Mouse (Mus musculus): ENCODE data around the gene Strap. TPM values are rescaled to one million over a fixed set of nuclear protein-coding genes. Genes with fewer than 3 reads are reported as not detected.

Strap gene
- polyA plus RNA-seq, 1 experiment, result 13.1 TPM

DNA sequence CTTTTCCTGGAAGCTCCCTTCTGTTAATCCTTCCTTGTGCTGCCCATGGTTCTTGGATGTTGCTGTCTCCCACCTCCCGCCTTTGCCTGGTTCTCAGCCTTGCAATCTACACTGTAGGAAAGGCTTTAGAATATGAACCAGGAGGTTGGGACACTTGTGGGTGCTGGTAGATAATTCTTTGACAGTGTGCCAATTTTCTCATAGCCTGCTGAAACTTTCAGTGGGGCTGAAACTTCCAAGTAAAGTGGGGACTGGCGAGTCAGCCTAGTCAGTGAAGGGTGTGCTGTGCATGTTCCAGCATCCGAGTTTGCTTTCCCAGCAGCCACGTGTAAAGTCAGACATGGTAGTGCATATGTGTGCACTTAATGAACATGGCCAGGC is 17.4 kb downstream of the Strap start:
- Histone ChIP-seq H3K36me3 (replicated peaks; ENCODE audit: low read length) (peaks cover 54% of the 10 kb centered on the region), H3K27me3 (replicated peaks) (no peaks in the 10 kb centered on the region), H3K4me1 (peaks cover 29% of the 10 kb centered on the region), H3K4me3 (replicated peaks) (no peak overlapping the region), H3K9me3 (no peaks in the 10 kb centered on the region)
- no peak for TF ChIP-seq GATA1 (IDR thresholded peaks at IDR 0.05; ENCODE audit: borderline replicate concordance, low read length)

- H3K4me1 ChIP-seq, result peaks cover 32% of the 10 kb centered on the region
- H3K36me3 ChIP-seq (replicated peaks; ENCODE audit: low read length), result peaks cover 34% of the 10 kb centered on the region
- no peaks in the 10 kb centered on the region for H3K27me3 ChIP-seq (replicated peaks)
- no peaks in the 10 kb centered on the region for H3K9me3 ChIP-seq
- TF ChIP-seq FLI1 (IDR thresholded peaks at IDR 0.05; ENCODE audit: low read length) (no peak), GATA1 (IDR thresholded peaks at IDR 0.05; ENCODE audit: borderline replicate concordance, low read length) (no peak)
- H3K4me3 ChIP-seq (replicated peaks), result peak within 1 kb of the TSS; percentile 97
Measured at GRCm38 (mm10) chr6:137754056-137754856, 19.4 kb downstream of the Strap start, which contains the start of gene Dera. Gene Dera, plus strand, starts transcription at chr6:137754546.

GRCm38 (mm10) chr6:137754857-137755232 is 20.0 kb downstream of the Strap start:
- Histone ChIP-seq H3K4me3 (replicated peaks) (peak overlapping the region; percentile 97), H3K27me3 (replicated peaks) (no peaks in the 10 kb centered on the region), H3K4me1 (peaks cover 35% of the 10 kb centered on the region), H3K9me3 (no peaks in the 10 kb centered on the region), H3K36me3 (replicated peaks; ENCODE audit: low read length) (peaks cover 32% of the 10 kb centered on the region)
- no peak for TF ChIP-seq GATA1 (IDR thresholded peaks at IDR 0.05; ENCODE audit: borderline replicate concordance, low read length)
- TF ChIP-seq FLI1 (IDR thresholded peaks at IDR 0.05; ENCODE audit: low read length), result no peak

DNA sequence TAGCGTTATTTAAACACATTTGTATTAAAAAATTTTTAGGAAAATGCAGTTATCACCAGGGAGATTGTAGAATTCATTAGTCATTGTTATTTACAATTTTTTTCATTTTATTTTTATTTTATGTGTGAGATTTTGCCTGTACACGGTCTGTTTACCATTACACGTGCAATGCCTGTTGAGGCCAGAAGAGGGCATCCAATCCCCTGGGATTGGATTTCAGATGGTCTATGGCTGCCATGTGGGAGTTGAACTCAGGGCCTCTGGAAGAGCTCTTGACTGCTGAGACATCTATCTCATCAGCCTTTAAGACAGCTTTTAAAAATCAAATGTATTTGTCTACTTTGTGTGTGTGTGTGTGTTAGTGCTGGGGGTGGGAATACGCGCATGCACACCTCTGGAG is 21.4 kb downstream of the Strap start:
- peaks cover 39% of the 10 kb centered on the region for H3K4me1 ChIP-seq
- H3K9me3 ChIP-seq, result no peaks in the 10 kb centered on the region
- no peak overlapping the region for H3K4me3 ChIP-seq (replicated peaks)
- TF ChIP-seq FLI1 (IDR thresholded peaks at IDR 0.05; ENCODE audit: low read length) (no peak), GATA1 (IDR thresholded peaks at IDR 0.05; ENCODE audit: borderline replicate concordance, low read length) (no peak)
- no peaks in the 10 kb centered on the region for H3K27me3 ChIP-seq (replicated peaks)
- H3K36me3 ChIP-seq (replicated peaks; ENCODE audit: low read length), result peaks cover 28% of the 10 kb centered on the region

DNA sequence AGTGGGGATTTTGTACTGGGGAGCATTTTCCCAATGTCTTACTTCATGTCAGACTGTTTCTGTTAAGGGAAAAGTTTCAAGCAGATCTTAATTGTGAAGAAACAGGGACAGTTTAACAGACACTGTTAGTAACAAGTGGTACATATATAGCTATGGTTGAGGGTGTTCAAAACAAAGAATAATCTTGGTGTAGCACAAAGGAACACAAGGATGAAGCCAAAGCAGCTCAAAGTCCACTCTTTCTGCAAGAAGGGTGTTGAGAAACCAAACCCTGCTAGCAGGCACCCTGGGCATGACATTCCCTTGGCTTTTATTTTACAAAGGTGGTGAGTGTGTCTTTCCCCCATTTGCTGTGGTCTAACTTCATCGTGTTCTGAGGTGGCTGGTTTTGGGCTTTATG is 23.0 kb downstream of the Strap start:
- Histone ChIP-seq H3K27me3 (replicated peaks) (no peaks in the 10 kb centered on the region), H3K4me3 (replicated peaks) (no peak overlapping the region), H3K4me1 (peaks cover 30% of the 10 kb centered on the region), H3K36me3 (replicated peaks; ENCODE audit: low read length) (peaks cover 28% of the 10 kb centered on the region), H3K9me3 (peaks cover 13% of the 10 kb centered on the region)
- TF ChIP-seq GATA1 (IDR thresholded peaks at IDR 0.05; ENCODE audit: borderline replicate concordance, low read length) (no peak), FLI1 (IDR thresholded peaks at IDR 0.05; ENCODE audit: low read length) (no peak)

DNA sequence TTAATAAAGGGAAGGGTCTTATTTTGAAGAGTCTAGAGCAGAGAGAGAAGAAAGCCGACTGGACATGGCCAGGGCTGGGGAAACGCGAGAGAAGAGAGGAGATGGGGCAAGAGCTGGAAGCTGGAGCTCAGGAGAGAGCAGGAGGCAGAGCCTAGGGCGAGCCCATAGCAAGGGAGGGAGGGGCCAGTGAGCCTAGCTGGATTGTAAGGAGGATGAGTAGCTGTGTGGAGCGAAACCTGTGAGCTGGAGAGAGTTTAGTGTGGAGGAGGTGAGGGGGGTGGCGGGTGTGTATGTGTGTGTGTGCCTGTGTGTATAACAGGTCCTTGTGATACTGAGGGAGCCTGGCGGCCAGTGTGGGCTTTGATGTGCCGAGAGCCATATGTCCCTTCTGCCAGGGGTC is 24.8 kb downstream of the Strap start:
- H3K27me3 ChIP-seq (replicated peaks), result no peaks in the 10 kb centered on the region
- peaks cover 25% of the 10 kb centered on the region; the same call in 1 of the 2 replicates for H3K4me1 ChIP-seq
- H3K9me3 ChIP-seq, result peaks cover 13% of the 10 kb centered on the region
- peaks cover 38% of the 10 kb centered on the region for H3K36me3 ChIP-seq (replicated peaks; ENCODE audit: low read length)
- TF ChIP-seq FLI1 (IDR thresholded peaks at IDR 0.05; ENCODE audit: low read length) (no peak), GATA1 (IDR thresholded peaks at IDR 0.05; ENCODE audit: borderline replicate concordance, low read length) (no peak)
- H3K4me3 ChIP-seq (replicated peaks), result no peak overlapping the region

DNA sequence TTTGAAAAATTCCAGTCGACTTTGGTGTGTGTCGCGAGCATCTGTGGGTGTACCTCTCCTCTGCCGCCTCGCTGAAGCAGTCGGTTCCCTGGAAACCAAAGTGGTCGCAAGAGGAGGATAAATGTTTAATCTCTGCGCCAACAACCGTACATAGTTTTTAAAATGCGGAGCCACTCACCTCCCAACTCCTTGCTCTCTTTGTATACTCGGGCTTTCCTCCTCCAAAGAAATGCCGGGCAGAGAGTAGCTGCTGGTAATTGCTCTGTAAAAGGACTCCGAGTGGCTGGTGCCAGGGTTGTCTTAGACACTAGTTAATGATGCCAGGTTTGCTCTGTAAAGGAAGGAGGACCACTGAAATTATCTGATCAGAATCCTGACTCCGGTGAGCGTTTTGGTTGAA is 26.1 kb downstream of the Strap start:
- Histone ChIP-seq H3K4me1 (peaks cover 19% of the 10 kb centered on the region), H3K27me3 (replicated peaks) (no peaks in the 10 kb centered on the region), H3K4me3 (replicated peaks) (no peak overlapping the region), H3K9me3 (peaks cover 13% of the 10 kb centered on the region), H3K36me3 (replicated peaks; ENCODE audit: low read length) (peaks cover 40% of the 10 kb centered on the region)
- TF ChIP-seq FLI1 (IDR thresholded peaks at IDR 0.05; ENCODE audit: low read length), result no peak
- TF ChIP-seq GATA1 (IDR thresholded peaks at IDR 0.05; ENCODE audit: borderline replicate concordance, low read length), result no peak

DNA sequence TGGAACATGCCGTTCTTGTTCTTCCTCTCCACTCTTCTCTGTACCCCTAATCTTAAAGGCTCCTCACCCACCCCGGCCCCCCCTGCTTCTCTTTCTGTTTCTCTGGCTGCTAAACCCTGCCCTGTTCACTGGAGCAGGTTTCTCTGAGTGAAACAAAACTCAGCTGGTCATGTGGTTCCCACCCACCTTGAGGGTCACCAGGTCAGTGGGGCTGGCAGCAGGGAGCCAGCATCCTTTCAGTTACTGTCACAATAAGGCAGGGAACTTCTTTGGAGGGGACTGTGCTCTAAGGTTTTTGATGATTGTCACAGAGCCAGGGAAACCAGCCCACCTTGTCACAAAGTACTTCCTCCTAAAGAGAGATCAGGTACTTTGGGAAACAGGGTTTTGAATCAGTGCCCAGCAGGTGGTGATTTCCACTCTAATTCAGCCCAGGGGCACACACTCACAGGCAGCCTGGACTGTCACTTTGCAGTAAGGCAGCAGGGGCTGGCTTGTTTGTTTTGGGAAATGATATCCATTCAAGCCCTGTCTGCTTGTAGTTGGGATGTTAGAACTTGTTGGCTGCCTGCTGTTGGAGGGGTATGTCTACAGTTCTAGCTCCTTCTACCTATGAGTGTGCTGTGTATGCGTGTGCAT is 29.8 kb downstream of the Strap start:
- Histone ChIP-seq H3K4me3 (replicated peaks) (no peak overlapping the region), H3K9me3 (peaks cover 28% of the 10 kb centered on the region), H3K36me3 (replicated peaks; ENCODE audit: low read length) (peaks cover 51% of the 10 kb centered on the region), H3K27me3 (replicated peaks) (no peaks in the 10 kb centered on the region), H3K4me1 (peaks cover 9% of the 10 kb centered on the region; the same call in 1 of the 2 replicates)
- TF ChIP-seq GATA1 (IDR thresholded peaks at IDR 0.05; ENCODE audit: borderline replicate concordance, low read length), result no peak
- no peak for TF ChIP-seq FLI1 (IDR thresholded peaks at IDR 0.05; ENCODE audit: low read length)

DNA sequence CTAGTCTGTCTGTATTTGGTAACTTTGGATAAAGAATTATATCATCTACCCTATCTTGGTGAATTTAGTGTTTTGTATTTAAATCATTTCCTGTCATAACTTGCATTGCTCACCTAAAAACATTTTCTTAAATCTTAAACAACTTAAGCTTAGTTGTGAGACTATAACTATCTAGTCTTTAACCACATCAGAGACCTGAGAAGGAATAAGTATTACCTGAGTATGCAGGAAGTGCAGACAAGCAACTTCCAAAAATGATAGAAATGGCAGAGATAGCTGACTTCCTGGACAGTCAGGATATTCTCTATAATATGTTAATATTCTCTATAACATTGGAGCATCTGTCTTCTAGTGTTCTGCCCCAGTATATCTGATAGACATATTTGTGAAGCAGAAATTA is 31.3 kb downstream of the Strap start:
- H3K4me3 ChIP-seq (replicated peaks), result no peak overlapping the region
- H3K4me1 ChIP-seq, result peaks cover 3% of the 10 kb centered on the region; the same call in 1 of the 2 replicates
- H3K36me3 ChIP-seq (replicated peaks; ENCODE audit: low read length), result peaks cover 48% of the 10 kb centered on the region
- no peaks in the 10 kb centered on the region for H3K27me3 ChIP-seq (replicated peaks)
- no peak for TF ChIP-seq FLI1 (IDR thresholded peaks at IDR 0.05; ENCODE audit: low read length)
- TF ChIP-seq GATA1 (IDR thresholded peaks at IDR 0.05; ENCODE audit: borderline replicate concordance, low read length), result no peak
- peaks cover 36% of the 10 kb centered on the region for H3K9me3 ChIP-seq

DNA sequence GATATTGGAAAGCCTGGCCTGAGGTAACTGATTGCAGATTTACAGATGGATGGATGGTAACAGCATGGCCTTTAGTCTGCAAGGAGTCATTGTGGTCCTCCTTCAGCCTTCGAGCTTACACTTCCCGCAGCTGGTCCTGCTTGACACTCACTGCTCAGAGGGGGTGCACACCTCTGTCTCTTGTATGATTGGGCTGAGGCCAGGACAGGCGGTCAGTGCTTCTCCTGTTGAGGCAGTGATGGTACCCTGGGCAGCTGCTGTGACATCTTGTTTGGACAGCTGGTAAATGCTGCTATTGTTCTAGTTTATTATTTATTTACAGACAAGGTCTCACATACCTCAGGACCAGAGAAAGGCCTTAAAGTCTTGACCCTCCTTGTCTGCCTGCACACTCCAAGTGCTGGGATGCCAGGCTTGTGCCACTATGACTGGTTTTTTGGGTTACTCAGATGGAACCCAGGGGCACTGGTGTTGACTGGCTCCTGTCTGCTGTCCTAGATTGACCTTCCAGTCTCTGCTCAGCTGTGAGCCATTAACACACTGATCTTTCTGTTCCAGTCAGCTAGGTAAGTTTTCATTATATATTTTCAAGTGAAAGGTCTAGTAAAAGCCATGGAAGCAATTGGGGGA is 36.9 kb downstream of the Strap start:
- H3K36me3 ChIP-seq (replicated peaks; ENCODE audit: low read length), result peaks cover 58% of the 10 kb centered on the region
- H3K4me1 ChIP-seq, result no peaks in the 10 kb centered on the region
- peak overlapping the region; percentile 23 for H3K4me3 ChIP-seq (replicated peaks)
- H3K9me3 ChIP-seq, result peaks cover 61% of the 10 kb centered on the region
- TF ChIP-seq FLI1 (IDR thresholded peaks at IDR 0.05; ENCODE audit: low read length) (no peak), GATA1 (IDR thresholded peaks at IDR 0.05; ENCODE audit: borderline replicate concordance, low read length) (no peak)
- no peaks in the 10 kb centered on the region for H3K27me3 ChIP-seq (replicated peaks)

Data from megakaryocyte, embryonic 14.5 days (primary cell).